Mouse (Mus musculus): ENCODE measurements at regions not wholly inside any gene's neighbourhood (a gene's known extent, or its start where the extent isn't known, plus 50 kb on each side); places are given as distances from the start of the nearest gene placed in this dataset.

- no peak for DNase-seq (ENCODE audit: low spot score in 2 of 2)
Measured at GRCm38 (mm10) chr16:9339456-9339855, 509.6 kb downstream of the 1810013L24Rik start.

- DNase-seq (ENCODE audit: low spot score in 2 of 2), result no peak
Measured at GRCm38 (mm10) chr16:9341245-9341644, 511.3 kb downstream of the 1810013L24Rik start.

- DNase-seq (ENCODE audit: low spot score in 2 of 2), result no peak
Measured at GRCm38 (mm10) chr16:9353811-9354210, 523.9 kb downstream of the 1810013L24Rik start.

GRCm38 (mm10) chr16:9354331-9355030 lies 524.6 kb downstream of the 1810013L24Rik start:
- no peak for DNase-seq (ENCODE audit: low spot score in 2 of 2)

- no peak for DNase-seq (ENCODE audit: low spot score in 2 of 2)
Measured at GRCm38 (mm10) chr16:9358651-9359050, 528.8 kb downstream of the 1810013L24Rik start.

- no peak for DNase-seq (ENCODE audit: low spot score in 2 of 2)
Measured at GRCm38 (mm10) chr16:9359399-9360135, 529.7 kb downstream of the 1810013L24Rik start.

- peak; percentile 31 to 65 for DNase-seq (ENCODE audit: low spot score in 2 of 2)
Measured at GRCm38 (mm10) chr16:9360741-9361255, 530.9 kb downstream of the 1810013L24Rik start.

GRCm38 (mm10) chr16:9362116-9362515 lies 532.2 kb downstream of the 1810013L24Rik start:
- DNase-seq (ENCODE audit: low spot score in 2 of 2), result no peak

GRCm38 (mm10) chr16:9364105-9364504 lies 534.2 kb downstream of the 1810013L24Rik start:
- no peak for DNase-seq (ENCODE audit: low spot score in 2 of 2)

GRCm38 (mm10) chr16:9390986-9391385 lies 561.1 kb downstream of the 1810013L24Rik start:
- DNase-seq (ENCODE audit: low spot score in 2 of 2), result no peak

GRCm38 (mm10) chr16:9404736-9405135 lies 574.8 kb downstream of the 1810013L24Rik start:
- DNase-seq (ENCODE audit: low spot score in 2 of 2), result no peak

GRCm38 (mm10) chr16:9408196-9408595 lies 578.3 kb downstream of the 1810013L24Rik start:
- no peak for DNase-seq (ENCODE audit: low spot score in 2 of 2)

GRCm38 (mm10) chr16:9430509-9430908 lies 564.9 kb downstream of the Grin2a start:
- DNase-seq (ENCODE audit: low spot score in 2 of 2), result no peak

GRCm38 (mm10) chr16:9439300-9439856 lies 556.0 kb downstream of the Grin2a start:
- DNase-seq (ENCODE audit: low spot score in 2 of 2), result no peak

GRCm38 (mm10) chr16:9439891-9440290 lies 555.5 kb downstream of the Grin2a start:
- no peak for DNase-seq (ENCODE audit: low spot score in 2 of 2)

GRCm38 (mm10) chr16:9452058-9452457 lies 543.3 kb downstream of the Grin2a start:
- DNase-seq (ENCODE audit: low spot score in 2 of 2), result peak; percentile 22 to 42

GRCm38 (mm10) chr16:9457574-9457973 lies 537.8 kb downstream of the Grin2a start:
- no peak for DNase-seq (ENCODE audit: low spot score in 2 of 2)

- no peak for DNase-seq (ENCODE audit: low spot score in 2 of 2)
Measured at GRCm38 (mm10) chr16:9462497-9462896, 532.9 kb downstream of the Grin2a start.

GRCm38 (mm10) chr16:9469394-9469793 lies 526.0 kb downstream of the Grin2a start:
- no peak for DNase-seq (ENCODE audit: low spot score in 2 of 2)

GRCm38 (mm10) chr16:9485291-9485690 lies 510.1 kb downstream of the Grin2a start:
- DNase-seq (ENCODE audit: low spot score in 2 of 2), result no peak

- no peak for DNase-seq (ENCODE audit: low spot score in 2 of 2)
Measured at GRCm38 (mm10) chr16:9498301-9498700, 497.1 kb downstream of the Grin2a start.

GRCm38 (mm10) chr16:9501713-9502112 lies 493.6 kb downstream of the Grin2a start:
- peak in 1 of 2 experiments; percentile 15 for DNase-seq (ENCODE audit: low spot score in 2 of 2)
